Mouse (Mus musculus): Measurements from ENCODE around the gene Thoc6.

GRCm38 (mm10) chr17:23704741-23705140 lies 31.1 kb upstream of the Thoc6 start:
- TF ChIP-seq POLR2A (IDR thresholded peaks at IDR 0.05; ENCODE audit: extremely low read depth, insufficient read depth, low read length) (no peak), CTCF (IDR thresholded peaks at IDR 0.05; ENCODE audit: low read depth, low read length) (no peak)
